Mouse (Mus musculus) testis, adult 2 months (tissue): ENCODE measurements around the gene Crhbp.

Source experiments
- CTCF ChIP-seq: fragments of 200-500 bp; IDR thresholded peaks from 2 replicates; pipeline ENCODE4 v1.5.1; 2012; ENCODE audit warnings: low read depth, mild to moderate bottlenecking, inconsistent platforms, low read length, moderate library complexity; ENCODE audit not compliant: control insufficient read depth, insufficient read depth, insufficient replicate concordance
- POLR2A ChIP-seq: fragments of 200-500 bp; IDR thresholded peaks from 2 replicates; pipeline ENCODE4 v1.6.1; 2012; ENCODE audit warnings: low read depth, mild to moderate bottlenecking, inconsistent platforms, low read length, moderate library complexity; ENCODE audit not compliant: control insufficient read depth

- TF ChIP-seq POLR2A (no peak), CTCF (no peak)
Measured at GRCm38 (mm10) chr13:95443376-95444233, 1.1 kb downstream of the Crhbp start.
